Mouse (Mus musculus) thymus, postnatal 25 days (tissue): ENCODE measurements at regions not wholly inside any gene's neighbourhood (a gene's known extent, or its start where the extent isn't known, plus 50 kb on each side); places are given as distances from the start of the nearest gene placed in this dataset.

Experiments used
- DNase-seq: peaks from one replicate; pipeline ENCODE4 v3.0.0; 2022

DNA sequence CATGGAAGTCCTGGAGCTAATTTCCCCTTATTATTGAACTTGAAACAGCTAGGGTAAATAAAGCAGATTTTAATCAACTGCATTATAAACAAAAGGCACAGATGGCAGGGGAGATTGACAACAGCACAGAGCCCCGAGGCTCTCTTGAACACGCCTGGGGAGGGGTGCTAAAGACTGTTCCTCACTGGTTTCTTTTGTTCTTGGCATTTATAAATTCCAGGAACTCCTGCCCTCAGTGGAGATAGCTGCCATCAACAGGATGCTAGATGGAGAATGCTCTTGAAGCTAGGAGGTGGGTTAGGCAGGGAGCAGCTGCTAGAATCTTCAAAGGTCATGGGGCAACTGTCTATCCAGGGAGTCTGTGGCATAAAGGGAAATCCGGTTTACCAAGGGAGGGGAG lies 102.2 kb upstream of the Kit start:
- DNase-seq, result no peak

DNA sequence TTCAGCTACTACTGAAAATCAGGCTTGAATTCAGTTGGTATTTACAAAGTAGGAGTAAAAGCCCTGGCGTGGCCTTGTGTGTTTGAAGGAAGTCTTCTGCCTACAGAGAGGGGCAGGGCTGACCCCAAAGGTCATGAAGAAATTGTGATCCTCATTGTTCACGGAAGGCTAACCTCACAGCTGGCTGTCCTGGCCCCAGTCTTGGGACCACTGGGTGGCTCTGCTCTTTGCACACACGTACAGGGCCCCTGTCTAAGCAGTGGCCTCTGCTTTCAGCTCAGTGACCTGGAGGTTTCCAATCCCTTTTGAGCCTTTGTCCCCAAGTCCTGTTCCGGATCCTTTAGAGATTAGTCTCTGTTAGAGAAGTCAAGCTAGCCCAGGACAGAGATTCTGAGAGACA lies 99.3 kb upstream of the Kit start:
- no peak for DNase-seq

DNA sequence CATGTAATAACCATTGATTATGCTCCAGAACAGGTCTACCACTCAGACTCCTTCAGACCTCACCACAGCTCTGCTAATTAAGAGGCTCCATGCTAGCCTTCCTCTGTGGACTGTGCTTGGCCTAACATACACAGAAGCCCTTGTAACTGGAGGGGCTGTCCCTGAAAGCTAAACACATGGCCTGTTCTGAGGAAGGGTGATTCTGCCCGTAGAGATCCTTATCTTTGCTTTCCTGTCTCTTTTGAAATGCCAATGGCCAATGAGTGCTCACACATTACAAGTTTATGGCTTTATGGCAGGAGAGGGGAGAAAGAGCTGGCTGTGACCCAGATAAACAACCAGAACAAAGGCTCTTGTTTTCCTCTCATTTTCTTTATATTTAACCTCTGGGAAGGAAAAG lies 96.2 kb upstream of the Kit start:
- DNase-seq, result no peak

DNA sequence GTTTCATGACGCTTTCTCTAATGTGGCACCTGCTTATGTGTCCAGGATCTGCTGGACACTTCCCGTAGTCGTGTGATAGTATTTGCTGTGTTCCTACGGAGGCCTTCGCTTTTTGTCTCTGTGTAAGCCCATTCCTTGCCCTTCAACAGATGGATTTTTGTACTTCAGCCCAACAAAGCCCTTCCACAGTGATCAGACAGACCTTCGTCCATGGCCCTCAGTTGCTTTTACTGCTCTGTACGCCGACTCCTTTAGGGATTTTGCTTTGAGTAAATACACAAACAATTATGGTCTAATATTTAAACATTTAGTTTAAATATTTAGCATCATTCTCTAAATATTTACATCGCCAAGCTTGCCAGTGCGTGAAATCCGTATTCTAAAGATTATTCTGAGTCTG lies 95.6 kb upstream of the Kit start:
- no peak for DNase-seq

DNA sequence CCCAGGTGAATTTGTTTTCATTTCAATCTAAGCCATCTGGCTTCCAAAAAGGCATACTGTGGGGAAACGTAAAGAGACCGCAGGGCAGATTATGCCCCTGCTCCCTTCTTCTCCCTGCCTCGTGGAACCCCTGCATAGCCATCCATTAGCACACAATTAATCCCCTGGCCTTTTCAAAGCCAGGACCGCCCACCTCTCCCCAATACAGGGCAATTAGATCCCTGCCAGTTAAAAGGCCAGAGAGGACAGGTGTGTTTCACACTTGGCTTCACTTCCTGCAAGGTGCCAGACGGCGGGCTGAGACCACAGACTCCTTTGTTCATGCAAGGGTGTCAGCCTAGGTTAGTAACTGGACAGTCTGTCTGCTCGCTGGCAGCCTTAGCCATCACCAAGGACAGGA lies 93.1 kb upstream of the Kit start:
- no peak for DNase-seq

DNA sequence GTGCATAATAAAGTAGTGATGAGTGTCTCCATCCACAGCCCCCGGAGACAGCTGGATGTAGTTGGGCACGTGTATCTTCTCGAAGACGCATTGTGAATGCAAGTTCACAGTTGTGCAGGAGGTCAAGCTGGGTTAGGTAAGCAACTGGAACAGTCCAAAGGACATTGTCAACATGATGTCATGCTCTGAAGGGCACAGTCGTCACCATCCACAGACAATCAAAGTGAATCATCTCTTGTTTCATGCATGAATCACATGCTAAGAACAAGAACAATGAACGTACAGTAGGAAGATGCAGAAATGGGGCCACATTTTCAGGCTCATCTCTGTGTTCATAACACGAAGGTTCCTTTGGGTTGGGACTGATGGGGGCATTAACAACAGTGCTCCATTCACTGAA lies 90.4 kb upstream of the Kit start:
- no peak for DNase-seq

DNA sequence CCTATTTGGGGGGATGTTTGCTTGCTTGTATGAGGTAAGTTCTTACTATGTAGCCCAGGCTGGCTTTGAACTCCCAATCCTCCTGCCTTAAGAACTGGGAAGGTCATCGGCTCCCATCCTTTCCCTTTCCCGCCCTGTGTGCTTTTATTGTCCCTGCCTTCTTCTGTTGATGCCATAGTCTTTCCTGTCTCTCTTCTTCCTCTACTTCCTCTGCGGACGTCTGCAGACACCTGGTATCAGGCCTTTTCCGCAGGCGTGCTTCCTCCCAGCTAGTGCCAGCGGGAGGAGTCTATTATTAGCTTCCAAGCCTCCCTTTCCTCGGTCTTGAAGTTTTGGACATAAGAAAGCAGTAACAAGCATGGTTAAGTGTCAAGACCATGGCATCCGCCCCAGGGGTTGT lies 83.9 kb upstream of the Kit start:
- no peak for DNase-seq

DNA sequence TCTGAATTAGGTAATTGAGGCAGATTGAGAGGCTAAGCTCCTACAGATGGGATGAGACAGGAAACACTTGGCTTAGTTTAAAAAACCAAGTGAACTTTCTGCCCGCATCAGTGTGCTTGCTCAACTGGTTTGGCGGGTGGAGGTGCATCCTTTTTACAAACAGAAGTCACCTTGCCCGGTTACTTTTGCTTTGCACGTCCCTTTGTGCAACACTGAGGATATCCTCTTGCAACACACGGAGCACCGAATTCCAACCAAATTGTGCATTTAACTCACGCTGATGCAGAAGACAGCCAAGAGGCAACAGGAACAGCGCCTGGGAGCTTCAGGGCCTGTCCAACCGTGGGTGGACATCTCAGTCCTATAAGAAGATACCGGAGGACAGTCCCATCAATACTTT lies 80.6 kb upstream of the Kit start:
- no peak for DNase-seq

DNA sequence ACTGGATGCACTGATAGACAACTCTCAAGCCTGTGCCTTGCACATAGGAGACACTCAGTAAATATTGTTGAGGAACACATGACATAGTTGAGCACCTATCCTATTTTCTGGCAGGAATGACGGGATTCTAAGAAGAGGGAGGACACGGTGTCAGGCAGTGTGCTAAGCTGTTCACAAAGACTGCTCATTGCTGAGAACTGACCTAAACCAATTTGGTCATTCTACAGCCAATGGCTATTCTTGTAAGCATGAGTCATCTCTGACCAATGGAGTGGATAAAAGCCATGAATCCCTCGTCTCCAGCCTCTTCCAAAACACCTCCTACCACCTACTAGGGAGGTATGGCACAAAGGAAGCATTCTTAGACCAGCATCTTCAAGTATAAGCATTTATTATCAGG lies 75.7 kb upstream of the Kit start:
- no peak for DNase-seq

DNA sequence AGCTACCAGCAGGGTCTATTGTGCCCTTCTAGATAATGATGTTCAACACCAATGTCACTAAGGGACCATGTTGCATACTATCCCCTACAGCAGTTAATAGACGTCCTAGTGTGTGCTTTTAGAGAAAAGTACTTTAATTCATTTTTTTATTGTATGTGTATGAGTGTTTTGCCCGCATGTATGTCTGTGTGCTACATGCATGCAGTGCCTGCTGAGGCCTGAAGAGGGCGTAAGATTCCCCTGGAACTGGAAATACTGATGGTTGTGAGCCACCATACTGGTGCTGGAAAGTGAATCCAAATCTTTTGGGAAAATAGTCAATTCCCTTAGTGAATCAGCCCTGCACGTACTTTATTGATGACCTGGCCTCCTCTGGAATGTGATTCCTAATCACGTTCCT lies 75.0 kb upstream of the Kit start:
- DNase-seq, result no peak

DNA sequence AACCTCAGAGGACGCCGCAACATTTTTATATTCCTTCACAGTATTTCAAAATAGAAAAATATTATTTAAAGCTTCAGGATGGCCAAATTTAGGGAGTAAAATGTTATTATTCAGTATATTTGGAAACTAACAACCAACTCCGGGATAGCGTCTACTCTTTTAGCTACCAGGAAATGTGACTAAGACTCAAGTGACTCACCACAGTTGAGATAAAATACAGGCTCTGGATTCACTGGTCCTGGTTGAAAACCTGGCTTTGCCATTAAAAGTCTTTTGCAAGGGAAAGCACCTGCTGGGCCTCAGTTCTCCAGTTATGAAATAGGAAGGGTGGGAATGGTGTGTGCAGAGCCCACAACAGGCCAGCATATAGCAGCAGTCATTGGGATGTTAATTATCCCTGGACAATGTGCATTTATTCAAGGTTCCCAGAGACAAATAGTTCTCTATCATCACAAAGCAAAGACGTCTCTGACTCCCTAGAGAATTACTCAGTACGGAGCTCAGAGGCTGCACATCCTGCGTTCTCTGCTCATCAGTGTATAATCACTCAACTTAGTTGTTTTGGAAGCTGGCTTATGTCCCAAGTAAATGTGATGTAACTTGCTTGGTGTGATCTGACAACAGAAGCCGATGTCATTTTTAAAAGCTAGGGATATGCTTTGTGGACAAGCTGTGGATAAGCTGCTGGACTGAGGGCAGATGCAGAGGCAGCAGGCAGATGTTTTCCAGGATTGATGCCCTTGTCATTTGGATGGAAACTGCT lies 73.9 kb upstream of the Kit start:
- no peak for DNase-seq

DNA sequence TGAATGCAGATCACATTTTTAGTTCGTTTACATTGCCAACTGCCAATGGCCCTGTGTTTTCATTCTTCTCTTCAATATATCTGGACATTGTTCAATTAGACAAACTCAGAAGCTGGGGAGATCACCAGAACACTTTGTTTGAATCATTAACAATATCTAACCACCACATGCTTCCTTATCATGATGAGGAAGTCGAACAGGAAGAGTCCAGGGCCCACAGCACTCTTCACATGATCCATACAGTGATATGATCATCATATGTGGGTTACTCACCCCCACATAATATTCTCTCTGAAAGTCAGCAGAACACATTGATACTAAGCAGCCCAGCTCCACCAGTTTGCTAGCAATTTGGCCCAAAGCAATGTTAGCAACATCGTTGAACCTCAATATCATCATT lies 71.0 kb upstream of the Kit start:
- no peak for DNase-seq

DNA sequence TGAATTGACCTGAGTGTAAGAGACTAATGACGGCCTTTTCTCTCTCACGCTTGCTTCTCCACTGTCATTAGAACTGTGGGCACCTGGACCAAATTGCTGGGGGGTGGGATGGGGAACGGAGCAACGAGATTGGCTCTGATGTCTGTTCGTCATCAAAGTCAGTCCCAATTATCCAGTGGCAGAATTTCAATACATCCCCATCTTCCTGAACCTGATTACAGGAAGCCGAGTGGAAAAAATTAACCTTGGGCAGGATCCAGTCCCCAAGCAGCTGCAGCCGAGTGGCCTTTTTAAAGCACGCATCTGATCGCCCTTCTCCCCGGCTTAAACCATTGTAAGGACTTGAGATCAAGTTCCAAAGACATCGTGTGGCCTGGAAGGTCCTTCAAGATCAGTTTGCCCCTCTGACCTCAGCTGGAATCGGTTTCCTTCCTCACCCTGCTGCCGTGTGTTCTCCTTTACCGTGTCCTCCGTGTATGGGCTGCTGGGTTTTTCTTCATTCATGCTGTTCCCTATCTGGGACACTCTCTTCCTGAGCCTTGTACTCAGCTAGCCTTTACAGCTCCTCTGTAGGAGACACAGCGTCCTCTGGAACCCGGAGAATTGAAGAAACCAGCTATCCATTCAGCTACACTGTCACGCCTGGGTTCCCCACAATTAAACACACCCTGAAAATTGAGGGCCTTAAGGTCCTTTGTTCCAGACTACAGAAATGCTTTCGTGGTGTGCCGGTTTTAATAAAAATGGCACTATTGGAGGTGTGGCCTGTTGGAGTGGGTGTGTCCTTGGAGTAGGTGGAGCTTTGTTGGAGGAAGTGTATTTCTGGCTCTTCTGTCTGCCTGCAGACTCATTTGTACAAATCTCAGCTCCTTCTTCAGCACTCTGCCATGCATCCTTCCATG lies 61.9 kb upstream of the Kit start:
- DNase-seq, result no peak

DNA sequence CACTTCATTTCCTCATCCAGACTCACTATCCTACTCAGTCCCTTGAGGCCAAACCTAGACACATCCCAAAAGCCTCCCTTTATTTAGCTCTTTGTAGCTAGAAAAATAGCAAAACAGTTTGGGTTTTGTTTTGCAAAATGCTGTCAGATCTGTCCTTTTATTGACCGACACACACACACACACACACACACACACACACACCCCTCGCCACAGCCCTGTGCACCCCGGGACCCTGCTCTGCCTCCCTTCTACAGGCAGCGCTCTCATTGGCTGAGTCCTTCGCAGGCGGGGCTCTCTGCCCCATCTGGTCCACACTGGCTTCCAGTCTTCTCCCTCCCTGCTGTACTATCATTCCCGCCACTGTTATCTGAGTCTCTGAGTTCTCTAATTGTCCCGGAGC lies 56.5 kb upstream of the Kit start:
- no peak for DNase-seq

DNA sequence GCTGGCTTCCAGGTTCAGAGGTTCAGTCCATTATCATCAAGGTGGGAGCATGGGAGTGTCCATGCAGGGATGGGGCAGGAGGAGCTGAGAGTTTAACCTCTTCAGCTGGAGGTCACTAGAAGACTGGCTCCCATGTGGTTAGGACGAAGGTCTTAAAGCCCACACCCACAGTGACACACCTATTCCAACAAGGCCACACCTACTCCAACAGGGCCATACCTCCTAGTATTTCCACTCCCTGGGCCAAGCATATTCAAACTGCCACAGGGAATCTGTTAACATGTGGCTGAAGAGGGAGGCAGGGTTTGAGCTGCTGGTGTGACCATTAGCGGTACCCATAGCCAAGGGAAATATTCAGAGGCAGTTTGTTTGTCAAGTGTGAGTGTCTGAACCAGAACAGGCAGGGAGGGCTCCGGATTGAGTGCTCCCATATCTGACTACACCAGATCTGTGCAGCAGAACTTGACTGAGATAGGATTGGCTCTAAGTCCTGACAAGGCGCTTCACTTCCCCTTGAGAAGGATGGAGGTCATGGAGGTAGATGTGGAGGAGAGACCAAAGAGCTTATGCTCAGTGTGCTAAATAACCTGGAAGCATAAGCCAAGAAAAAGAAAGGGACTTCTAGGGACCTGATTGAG lies 51.6 kb upstream of the Kit start:
- DNase-seq, result no peak
